Mouse (Mus musculus): ENCODE measurements around the gene Wdr24.
A peak's percentile ranks its signal among the peaks of the same experiment; 100 is the strongest.

Wdr24 gene

GRCm38 (mm10) chr17:25823452-25823851 lies at the start of gene Wdr24:
Gene Wdr24, plus strand, starts transcription at chr17:25823627.
- peak; percentile 83 for DNase-seq (ENCODE audit: extremely low spot score)

- DNase-seq (ENCODE audit: extremely low spot score) = no peak
These were observed 47.9 kb upstream of the Wdr24 start for GRCm38 (mm10) chr17:25775318-25776062.

GRCm38 (mm10) chr17:25777948-25778347 lies 45.5 kb upstream of the Wdr24 start:
- no peak for DNase-seq (ENCODE audit: extremely low spot score)

DNA sequence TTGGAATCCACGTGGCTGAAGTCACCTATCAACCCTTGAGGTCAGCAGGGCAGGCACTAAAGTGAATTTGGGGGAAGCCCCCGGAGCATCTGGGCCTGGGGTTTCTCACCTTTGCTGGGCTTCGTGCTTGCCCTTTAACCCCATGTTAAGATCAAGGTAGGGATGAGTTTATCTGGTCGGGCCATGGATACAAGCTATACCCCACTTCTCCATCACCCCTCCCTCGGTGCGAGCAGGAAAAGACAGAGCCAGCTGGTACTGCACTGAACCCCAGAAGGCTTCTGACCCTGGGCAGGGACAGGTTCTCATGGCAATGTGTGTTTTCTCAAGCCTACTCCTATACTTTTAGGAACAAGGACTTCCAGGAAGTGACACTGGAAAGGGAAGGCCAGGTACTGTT lies 42.1 kb upstream of the Wdr24 start:
- DNase-seq (ENCODE audit: extremely low spot score) = no peak

GRCm38 (mm10) chr17:25783086-25783485 lies 40.3 kb upstream of the Wdr24 start:
- DNase-seq (ENCODE audit: extremely low spot score) = no peak

DNA sequence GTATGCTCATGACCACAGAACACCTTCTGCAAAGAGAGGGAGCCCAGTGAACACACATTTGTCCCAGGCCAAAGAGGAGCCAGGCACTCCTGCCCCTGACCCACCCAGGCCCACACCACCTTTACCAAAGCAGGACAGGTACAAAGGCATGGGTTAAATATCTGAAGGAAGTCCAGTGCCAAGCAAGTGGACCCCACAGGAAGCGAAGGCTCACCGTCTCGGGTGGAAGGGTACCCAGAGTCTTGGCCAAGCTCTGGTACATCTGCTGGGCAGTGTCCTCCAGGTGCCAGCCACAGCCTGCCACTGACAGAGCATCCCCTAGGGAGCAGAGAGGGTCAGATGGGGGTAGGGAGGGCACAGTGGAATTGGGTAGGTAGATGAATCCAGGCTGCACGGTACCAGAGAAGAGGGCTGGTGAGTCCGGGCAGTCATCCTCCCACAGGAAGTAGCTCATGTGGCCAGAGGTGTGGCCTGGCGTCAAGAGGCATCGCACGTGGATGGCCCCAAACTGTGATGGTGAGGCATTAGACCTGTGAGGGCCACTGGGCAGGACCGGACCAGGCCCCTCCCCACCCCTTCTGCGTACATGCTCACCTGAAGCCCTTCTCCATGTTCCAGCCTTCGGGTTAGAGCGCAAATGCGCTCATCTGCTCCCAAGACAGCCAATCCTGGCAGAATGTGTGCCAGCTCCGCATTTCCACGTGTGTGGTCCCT lies 39.4 kb upstream of the Wdr24 start:
- DNase-seq (ENCODE audit: extremely low spot score) = no peak

- peak; percentile 97 for DNase-seq (ENCODE audit: extremely low spot score)
These were observed 38.1 kb upstream of the Wdr24 start, which contains the start of gene Haghl for GRCm38 (mm10) chr17:25785281-25785745. Gene Haghl, minus strand, starts transcription at chr17:25785673.

DNA sequence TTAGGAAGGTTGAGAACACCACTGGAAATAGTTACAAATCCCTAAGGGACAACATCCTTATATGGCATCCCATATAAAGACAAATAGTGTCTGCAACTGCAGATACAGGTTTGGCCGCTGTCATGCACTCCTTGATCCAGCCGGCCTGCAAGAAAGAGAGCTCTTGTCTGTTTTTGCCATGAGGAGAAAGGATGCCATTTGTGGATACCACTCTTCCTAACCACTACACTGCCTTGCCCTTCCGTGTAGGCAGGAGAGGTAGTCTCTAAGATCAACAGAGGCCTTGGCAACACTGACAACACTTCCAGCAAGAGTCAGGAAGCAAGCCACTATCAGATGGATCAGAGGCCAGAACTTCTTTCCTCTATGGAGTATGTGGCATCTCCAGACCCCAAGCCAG lies 37.1 kb upstream of the Wdr24 start, which contains the start of gene Ccdc78:
Gene Ccdc78, plus strand, starts transcription at position 301 of the 400 bp plus-strand sequence.
- DNase-seq (ENCODE audit: extremely low spot score) = no peak

GRCm38 (mm10) chr17:25786781-25787504 lies 36.5 kb upstream of the Wdr24 start:
- DNase-seq (ENCODE audit: extremely low spot score) = no peak

GRCm38 (mm10) chr17:25791320-25791842 lies 32.0 kb upstream of the Wdr24 start:
- DNase-seq (ENCODE audit: extremely low spot score) = no peak

DNA sequence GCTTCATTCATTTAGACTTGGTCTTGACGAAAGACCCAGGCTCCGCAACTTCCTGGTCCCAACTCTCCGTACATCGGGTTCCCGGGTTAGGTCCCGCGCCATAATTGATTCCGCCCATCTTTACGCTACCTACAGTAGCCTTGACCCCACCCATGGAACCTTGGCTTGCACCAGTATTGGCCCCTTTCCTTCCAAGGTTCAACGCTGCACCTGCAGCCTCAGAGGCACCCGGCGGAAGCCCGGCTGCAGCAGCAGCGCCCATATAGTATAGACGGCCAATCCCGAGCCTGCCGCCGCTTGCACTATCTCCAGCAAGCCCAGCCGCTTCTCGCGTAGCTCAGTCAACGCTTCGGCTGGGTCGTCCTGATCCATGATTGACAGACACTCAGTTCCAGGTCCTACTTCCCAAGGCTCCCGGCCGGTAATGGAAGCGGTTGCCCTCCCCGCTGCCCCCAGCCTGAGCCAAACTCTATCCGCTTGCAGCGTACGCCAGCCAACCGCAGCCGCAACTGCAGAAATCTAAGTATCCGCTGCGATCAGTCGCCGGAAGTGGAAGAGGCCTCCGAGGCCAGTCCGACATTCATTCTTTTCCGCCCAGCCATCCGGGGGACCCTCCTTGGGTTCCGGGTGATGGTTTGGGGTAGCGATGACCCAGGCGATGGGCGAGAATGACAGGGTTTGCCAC lies 31.4 kb upstream of the Wdr24 start:
- peak; percentile 90 for DNase-seq (ENCODE audit: extremely low spot score)

GRCm38 (mm10) chr17:25792615-25793014 lies 30.8 kb upstream of the Wdr24 start, which contains the start of gene Fam173a:
Gene Fam173a, minus strand, starts transcription at chr17:25792901.
- DNase-seq (ENCODE audit: extremely low spot score) = peak; percentile 77

DNA sequence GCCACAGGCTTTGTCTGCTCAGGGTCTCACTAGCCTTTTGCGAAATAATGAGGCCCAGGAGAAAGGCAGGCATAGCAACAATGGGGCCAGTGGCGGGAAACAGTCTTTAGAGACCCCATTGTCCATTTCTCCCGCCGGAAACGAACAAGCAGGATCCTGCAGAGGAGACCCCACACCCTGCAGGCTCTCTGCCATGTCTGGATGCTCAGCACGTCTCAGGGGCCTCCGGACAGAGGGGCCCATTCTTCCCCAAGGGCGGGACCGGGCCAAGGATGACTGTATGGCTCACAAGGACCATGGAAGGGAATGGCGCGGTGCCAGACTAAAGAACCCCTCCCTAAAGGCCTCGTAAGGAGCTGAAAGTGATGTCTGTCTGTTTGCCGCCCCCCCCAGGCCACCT lies 29.2 kb upstream of the Wdr24 start:
- peak; percentile 39 for DNase-seq (ENCODE audit: extremely low spot score)

DNA sequence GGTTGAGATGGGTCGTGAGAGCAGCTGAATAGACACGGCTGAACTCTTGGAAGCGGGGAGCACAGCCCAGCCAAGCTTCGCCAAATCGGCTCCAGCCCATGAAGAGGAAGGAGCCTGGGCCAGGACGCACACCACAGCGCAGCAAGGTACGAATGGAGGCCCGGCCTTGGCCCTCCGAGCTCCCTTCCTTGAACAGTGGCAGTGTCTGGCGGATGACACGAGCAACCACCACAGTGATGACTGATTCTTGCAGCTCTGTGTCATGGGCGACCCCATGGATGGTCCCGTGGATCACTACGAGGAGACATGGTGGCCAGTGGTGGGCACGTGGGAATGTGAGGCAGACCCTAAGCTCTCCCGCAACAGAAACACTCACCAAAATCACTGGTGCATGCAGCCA lies 28.4 kb upstream of the Wdr24 start:
- DNase-seq (ENCODE audit: extremely low spot score) = no peak

DNA sequence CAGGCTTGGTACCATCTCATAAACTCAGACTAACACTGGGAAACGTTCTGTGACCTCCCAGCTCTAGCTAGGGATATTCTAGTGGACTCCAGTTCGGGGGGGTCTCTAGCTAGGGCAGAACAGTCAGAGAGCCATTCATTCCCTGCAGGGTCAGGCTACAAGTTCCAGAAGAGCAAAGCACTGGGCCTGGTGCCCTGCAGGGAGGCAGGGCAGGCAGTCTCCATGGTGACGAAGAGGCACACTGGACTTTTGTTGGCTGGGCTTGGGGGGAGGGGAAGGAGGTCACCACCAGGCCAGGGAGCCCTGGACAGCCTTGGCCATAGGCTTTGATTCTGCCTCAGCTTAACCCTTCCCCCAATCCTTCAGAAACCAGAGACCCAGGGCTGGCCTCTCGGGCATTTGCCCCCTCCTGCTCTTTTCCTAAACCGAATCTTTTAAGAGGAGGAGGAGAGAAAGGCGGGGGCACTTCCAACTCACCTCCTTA lies 27.8 kb upstream of the Wdr24 start, which contains the start of gene AC134908.4:
Gene AC134908.4, minus strand, starts transcription at position 51 of the 484 bp plus-strand sequence.
- peak; percentile 95 for DNase-seq (ENCODE audit: extremely low spot score)

DNA sequence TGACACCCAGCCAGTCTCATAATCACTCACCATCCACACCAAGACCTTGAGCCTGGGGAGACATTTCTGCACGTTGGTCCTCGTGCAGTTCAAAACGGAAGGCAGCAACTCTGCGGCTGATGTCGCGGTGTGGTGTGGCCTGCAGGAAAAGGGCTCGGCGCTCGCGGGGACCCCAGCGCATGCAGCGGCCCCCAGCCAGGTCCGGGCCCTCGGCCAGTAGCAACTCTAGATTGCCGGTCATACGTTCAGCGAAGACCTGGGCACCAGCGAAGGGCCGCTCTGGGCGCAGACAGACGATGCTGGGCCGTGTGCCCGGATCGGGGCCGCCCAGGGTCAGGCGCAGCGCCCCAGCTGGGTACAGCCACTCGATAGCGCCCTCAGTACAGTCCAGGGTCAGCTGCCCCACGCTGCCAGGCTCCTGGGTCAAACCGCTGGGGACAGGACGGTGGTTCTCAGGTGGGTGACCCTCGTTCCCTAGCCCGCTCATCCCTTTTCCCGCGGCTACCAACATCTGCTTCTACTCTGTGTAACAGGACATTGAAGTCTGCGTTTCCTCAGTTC lies 27.1 kb upstream of the Wdr24 start:
- no peak for DNase-seq (ENCODE audit: extremely low spot score)

DNA sequence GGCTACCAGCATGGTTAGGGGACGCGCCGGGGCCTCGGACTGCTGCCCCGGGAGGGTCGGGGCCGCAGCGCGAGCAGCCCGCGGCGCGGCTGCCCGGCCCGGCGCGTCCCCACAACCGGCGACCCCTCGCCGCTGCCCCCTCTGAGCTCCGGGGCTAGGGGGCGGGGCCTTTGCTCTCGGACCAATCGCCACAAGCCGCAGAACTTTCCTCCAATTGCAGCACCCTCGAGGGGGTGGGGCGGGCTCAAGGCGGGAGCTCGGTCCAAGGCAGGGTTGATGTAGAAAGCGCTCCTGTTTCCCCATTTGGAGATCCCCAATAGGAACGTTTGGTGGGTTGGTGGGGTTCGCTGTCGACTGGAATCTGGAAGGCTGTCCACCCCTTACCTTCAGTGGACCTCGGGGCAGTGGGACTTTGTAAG lies 26.5 kb upstream of the Wdr24 start, which contains the start of gene Metrn:
Gene Metrn, minus strand, starts transcription at position 186 of the 419 bp plus-strand sequence.
- peak; percentile 94 for DNase-seq (ENCODE audit: extremely low spot score)

GRCm38 (mm10) chr17:25801029-25801428 lies 22.4 kb upstream of the Wdr24 start:
- peak; percentile 74 for DNase-seq (ENCODE audit: extremely low spot score)

DNA sequence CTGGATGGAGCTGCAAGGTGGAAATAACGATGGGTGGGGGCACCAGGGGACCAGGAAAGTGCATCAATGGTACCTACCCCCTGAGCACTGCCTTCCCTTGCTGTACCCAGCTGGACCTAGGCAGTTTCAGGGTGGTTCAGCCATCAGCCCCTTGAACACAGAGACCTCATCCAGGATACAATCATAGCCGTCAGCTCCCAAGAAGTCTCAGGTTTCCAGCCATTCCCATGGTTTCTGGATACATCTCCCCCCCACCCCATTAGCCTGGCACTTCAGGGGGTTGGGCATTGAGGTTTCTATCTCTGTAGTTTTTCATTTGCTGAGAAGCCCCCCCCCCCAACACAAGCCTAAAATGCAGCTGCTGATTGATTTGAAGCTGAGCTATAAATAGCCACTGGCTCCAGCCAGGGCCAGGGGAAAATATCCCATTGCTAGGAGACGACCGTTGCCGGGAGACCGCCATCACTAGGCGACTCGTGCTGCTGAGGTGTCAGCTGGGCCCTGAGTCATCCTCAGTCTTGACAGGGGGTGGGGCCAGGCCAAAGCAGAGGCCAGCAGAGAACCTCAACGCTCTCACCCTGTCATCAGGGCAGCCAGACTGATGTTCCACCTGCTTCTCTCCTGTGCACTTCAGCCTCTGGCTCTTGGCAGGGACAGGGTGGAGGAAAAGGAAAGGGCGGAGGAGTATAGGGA lies 20.5 kb upstream of the Wdr24 start:
- DNase-seq (ENCODE audit: extremely low spot score) = peak; percentile 77

- no peak for DNase-seq (ENCODE audit: extremely low spot score)
These were observed 16.9 kb upstream of the Wdr24 start for GRCm38 (mm10) chr17:25806507-25806906.

Data from embryo, embryonic 9.5 days (tissue).